Mouse (Mus musculus) NIH3T3 (cell line): ENCODE data around the gene Stk31.
"Not testable (repeated sequence)": the region's sequence is repeated elsewhere in the genome, so short reads cannot be mapped to it uniquely, and the experiment has no call there.

Experiments
- DNase-seq: peaks from one replicate; pipeline ENCODE4 v3.0.0-alpha.2; 2012; ENCODE audit warnings: low read depth

Gene Stk31

DNA sequence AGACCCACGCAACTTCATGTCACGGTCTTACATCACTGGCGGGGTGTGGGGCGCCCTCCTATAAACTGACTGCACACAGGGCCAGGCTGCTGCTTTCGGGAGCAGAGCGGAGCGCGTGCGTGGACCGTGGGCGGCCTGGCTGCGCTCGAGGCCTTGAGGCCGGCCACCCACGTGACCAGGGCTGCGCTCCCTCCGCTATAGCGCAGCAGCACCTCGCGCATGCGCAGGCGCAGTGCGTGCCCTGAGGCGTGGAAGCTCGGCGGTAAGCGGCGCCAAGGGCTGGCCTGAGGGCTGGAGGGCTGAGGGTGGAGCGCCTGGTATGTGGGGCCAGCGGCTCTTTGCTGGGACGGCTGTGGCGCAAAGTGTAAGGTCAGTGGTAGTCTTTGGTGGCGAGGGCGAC is at the start of gene Stk31:
Gene Stk31, plus strand, starts transcription at position 289 of the 400 bp plus-strand sequence.
- no peak for DNase-seq

DNA sequence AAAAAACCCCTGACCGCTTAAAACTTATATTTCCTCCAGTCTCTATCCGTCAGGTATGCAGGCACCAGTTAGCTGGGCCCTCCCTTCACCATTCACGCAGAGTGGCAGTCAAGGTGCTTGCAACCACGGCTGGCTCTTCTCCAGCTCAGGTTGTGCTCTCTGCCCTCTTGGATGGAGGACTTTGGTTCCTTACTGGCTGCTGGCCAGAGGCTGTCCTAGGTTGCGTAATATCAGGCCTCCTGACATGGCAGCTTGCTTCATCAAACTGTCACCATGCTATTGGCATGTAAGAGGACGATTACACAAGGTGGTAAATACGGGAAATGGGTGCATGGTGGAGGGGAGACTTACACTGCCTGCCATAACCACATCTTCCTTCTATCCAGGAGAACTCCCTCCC is 45.6 kb upstream of the Stk31 start:
- DNase-seq = no peak

DNA sequence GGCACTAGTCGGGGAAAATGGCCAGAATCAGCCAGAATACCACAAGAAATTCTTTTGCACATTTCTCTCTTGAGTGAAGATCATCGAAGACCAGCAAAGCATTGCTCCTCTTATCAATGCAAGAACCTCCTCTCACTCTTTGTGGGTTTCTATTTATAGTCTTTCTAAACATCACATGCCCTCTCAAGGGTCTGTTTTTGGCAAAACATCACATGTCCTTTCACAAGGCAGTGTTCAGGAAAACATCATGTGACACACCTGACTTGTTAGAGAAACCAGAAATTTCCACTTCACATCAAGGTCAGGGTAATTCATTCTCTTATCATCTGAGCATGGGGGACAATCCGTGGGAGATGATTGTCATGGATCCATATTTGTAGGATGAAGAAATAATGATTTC is 40.8 kb upstream of the Stk31 start:
- no peak for DNase-seq

DNA sequence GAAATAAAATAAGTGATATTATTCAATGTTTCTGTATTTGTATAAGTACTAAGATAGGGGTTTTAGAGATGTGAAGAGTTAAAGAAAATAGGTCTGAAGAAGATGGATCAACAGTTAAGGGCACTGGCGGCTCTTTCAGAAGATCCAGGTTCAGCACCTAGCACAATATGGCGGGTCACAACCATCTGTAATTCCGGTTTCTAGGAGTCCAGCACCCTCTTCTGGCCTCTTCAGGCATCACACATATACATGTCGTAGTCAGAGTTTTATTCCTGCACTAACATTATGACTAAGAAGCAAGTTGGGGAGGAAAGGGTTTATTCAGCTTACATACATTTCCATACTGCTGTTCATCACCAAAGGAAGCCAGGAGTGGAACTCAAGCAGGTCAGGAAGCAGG is 40.2 kb upstream of the Stk31 start:
- peak; percentile 35 for DNase-seq

DNA sequence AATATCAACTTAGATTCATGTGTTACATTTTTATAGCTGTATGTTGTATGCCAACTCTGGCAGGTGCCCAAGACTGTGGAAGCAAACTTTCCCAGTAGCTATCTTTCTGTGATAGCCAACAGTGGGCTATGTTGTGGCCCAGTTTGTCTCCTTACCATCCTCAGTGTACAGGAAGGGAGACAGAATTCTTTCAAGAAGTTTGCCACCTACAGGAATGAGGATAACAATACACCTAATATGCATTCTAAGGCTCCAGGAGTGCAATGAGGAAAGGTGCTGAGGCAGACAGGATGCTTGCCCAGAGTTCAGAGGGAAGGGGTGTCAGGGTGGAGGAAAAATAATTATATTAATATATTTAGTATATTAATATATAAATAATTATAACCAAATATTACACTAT is 35.0 kb upstream of the Stk31 start:
- DNase-seq = peak; percentile 32

- DNase-seq = peak; percentile 89
Observed at GRCm38 (mm10) chr6:49367159-49368054, 28.0 kb upstream of the Stk31 start, which contains the start of gene Fam221a. Gene Fam221a, plus strand, starts transcription at chr6:49367739.

- peak; percentile 17 for DNase-seq
Observed at GRCm38 (mm10) chr6:49368212-49368611, 27.2 kb upstream of the Stk31 start.

DNA sequence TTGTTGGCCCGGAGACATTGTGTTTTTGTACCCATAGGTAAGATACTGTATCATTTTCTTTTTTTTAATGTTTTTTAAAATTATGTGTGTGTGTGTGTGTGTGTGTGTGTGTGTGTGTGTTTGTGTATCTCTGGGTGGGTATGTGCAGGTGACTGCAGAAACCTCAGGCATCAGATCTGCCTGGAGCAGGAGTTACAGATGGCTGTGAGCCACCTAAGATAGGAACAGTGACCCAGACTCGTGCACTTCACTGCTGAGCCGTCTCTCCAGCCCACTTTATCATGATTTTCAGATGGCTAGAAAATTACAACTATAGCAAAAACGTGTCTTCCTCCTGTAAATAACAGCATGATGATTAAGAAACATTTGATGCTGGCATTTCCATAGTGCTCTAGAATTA is 22.7 kb upstream of the Stk31 start:
- DNase-seq = no peak

DNA sequence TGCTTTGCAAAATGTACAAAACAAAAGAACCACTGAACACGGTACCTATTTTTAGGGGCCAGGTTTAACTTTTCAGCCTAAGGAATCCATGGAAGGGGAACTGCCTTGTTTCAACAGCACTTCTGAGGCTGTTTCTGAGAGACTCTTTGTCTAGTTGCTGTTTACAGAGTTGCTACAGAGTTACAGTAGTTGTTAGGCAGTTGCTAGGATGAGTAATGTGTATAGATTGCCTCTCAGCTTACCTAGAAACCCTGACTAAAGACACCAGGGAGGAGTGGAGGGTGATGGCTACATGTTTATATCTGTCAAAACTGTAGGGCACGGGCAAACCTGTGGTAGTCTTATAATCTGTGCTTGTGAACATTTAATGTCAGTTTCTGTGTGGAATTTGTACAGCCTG is 21.5 kb upstream of the Stk31 start:
- DNase-seq = peak; percentile 40

GRCm38 (mm10) chr6:49378328-49378727 is 17.1 kb upstream of the Stk31 start:
- DNase-seq = no peak

GRCm38 (mm10) chr6:49394276-49394675 is 1.1 kb upstream of the Stk31 start:
- no peak for DNase-seq

DNA sequence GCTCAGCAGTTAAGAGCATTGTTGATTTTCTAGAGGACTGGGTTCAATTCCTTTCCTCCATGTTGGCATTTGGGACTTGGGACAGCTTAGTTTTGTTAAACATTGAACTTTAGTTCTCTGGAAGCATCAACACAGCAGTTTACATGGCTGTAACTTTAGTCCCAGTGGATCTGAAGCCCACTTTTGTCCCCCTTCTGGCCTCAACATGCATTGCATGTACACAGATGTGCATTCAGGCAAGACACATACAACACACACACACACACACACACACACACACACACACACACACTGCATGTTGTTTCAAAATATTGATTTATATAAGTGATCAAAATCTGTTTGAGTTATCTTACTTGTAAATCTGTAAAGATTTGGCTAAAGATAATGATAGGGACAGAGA is 2.1 kb downstream of the Stk31 start:
- DNase-seq = peak; percentile 64

DNA sequence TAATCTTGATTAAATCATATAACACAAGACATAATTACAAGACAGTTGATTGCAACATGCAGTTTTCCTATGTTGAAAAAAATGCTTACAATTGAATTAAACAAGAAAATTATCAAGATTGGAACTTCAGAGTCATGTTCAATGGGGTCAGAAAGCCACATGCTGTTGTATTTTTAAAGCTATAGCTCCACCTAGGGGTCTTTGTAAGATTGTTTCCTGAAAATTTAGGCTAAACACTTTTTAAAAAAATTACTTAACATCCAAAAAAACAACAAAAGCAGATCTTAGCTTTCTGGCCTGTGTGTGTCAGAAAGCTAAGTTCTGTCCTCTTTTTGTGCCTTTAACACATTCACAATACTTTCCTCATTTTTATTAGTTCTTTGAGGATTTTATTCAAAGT is 3.0 kb downstream of the Stk31 start:
- peak; percentile 70 for DNase-seq

- no peak for DNase-seq
Observed at GRCm38 (mm10) chr6:49410830-49411229, 15.4 kb downstream of the Stk31 start.

- not testable (repeated sequence) for DNase-seq
Observed at GRCm38 (mm10) chr6:49412967-49413366, 17.6 kb downstream of the Stk31 start.

GRCm38 (mm10) chr6:49415971-49416370 is 20.6 kb downstream of the Stk31 start:
- DNase-seq = no peak

GRCm38 (mm10) chr6:49437306-49437705 is 41.9 kb downstream of the Stk31 start:
- DNase-seq = no peak

GRCm38 (mm10) chr6:49458112-49458511 is 62.7 kb downstream of the Stk31 start:
- no peak for DNase-seq

GRCm38 (mm10) chr6:49483205-49483604 is 87.8 kb downstream of the Stk31 start:
- DNase-seq = no peak

- no peak for DNase-seq
Observed at GRCm38 (mm10) chr6:49491526-49491925, 96.1 kb downstream of the Stk31 start.

- peak; percentile 84 for DNase-seq
Observed at GRCm38 (mm10) chr6:49519053-49519452, 123.6 kb downstream of the Stk31 start.
